Mouse (Mus musculus) cerebellum, adult 9-10 months (tissue): ENCODE data around the gene Slc26a9.

Source experiments
- DNase-seq: peaks from one replicate; pipeline ENCODE4 v3.0.0; 2022

The Slc26a9 gene

DNA sequence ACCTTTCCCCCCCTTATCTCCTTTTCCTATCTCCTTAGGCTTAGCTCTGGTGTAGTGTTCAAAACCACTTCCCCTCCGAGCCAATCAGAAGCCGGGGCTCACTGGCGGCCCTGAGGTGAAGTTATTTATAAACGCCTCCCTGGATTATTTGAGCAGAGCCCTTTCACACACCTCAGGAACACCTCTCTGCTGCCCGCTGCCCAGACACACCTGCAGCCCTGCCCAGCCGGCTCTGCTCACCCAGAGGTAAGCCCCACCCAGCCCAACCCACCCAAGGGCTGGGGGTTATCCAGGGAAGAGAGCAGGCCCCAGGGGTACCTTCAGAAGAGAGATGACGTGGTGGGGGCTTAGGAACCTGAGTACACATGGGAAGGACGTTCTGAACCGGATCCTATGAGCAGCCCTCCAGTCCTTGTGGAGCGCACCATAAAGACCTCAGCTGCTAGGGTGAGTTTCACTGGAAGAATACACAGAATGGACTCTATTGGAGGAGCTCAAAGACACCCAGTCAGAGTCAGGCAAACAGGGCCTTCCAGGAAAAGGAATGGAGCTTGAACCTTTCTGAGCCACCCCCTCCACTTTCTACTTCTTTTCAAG, at the start of gene Slc26a9:
Gene Slc26a9, plus strand, starts transcription at position 155 of the 597 bp plus-strand sequence.
- DNase-seq, result no peak

DNA sequence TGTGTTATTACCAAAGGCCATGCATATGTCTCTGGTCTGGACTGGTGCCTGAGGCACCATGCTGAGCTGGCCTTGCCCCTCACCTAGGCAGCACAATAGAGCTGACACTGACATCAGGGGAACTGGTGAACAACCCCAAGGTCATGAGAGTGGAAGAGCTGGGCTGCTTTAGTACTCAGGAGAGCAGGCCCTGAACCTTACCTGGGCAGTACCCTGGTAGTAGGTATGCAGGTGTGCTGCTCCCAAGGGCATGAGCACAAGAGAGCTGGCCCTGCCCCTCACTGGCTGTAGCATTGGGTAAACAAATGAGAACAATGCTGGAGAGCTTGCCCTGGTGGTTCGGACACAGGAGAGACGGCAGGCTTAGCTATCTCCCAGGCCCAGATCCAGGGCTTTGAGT, 48.5 kb upstream of the Slc26a9 start:
- no peak for DNase-seq

DNA sequence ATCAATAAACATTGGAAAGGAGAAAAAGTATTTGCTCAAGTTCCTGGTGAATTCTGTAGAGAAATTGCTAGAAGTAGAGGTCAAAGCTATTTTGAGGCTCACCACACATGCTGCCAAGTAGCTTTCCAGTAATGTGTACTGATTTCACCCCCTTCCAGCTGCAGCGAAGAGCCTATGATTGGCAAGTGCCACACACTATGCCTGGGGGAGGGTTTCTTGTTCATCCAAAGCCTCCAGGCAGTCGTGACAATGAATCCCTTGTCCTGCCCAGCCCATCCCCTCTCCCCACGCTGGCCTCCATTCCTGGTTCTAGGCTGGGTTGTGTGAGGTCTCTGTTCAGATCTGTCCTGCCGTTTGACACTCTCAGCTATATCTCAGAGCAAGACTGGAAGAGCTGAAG, 47.5 kb upstream of the Slc26a9 start:
- DNase-seq, result peak; percentile 10

DNA sequence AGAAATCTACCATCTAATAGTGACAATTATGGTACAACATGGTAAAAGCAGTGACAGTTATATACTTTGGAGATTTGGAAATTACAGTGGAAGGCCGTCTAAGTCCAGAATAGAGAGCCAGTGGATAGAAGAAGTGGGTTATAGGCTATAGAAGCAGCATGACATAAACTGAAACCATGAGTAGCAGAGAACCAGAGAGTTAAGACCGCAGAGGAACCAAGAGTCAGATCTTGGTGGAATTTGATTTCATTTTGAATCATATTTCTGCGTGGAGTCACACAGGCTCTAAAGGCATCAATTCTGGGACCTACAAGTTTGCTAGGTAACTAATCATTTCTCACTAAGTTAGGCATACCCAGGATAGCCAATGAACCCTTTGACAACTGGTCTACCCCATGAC, 45.1 kb upstream of the Slc26a9 start:
- no peak for DNase-seq

DNA sequence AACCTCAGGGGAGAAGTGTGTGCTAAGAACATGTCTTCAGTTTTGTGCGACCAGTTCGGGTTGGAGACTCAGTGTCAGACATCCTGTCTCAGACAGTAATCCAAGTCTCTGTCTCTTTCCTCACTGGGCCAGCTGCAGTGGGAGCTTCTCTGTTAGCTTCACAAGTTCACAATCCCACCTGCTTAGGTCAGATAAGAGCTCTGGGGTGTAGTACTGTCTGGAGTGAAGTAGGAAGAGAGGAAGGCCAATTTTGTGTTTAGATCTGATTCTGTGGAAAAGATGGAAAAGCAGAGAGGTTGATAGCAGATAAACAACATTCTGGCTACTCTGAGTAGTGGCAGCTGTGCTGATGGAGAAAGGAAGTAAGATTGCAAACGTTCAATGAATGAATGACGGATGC, 44.2 kb upstream of the Slc26a9 start:
- DNase-seq, result no peak

DNA sequence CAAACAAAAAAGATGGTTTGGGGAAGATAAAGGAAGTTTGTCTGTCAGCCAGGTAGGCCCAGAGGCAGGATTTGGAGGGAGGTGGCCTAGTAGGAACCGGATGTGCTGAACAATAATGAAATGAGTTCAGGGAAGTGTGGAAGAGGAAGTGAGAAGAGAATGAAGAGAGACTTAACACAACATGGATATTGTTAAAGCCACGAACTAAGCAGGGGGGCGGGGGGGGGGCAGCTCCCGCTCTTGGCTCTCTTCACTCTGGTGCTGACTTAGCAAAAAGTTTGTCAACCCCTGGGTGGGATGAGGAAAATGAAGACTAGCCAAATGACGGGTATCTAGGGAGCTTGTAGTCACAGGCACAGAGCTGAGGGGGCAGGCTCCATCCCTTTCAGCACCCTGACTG, 43.4 kb upstream of the Slc26a9 start:
- no peak for DNase-seq

DNA sequence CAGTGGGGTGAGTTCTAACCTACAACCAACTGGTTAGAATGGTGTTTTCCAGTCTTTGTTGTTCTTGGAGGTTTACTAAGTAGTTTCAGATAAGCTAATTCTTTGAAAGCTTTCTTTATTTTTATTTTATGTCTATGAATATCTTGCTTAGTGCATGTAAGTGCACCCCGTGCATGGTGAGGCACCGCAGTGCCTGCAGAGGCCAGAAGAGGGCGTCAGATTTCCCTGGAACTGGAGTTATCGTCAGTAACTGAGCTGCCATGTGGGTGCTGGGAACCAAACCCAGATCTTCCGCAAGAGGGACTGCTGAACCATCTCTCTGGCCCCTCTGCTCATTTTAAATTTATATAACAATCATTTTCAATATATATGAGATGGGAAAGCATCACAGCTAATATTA, 42.4 kb upstream of the Slc26a9 start:
- DNase-seq, result no peak

DNA sequence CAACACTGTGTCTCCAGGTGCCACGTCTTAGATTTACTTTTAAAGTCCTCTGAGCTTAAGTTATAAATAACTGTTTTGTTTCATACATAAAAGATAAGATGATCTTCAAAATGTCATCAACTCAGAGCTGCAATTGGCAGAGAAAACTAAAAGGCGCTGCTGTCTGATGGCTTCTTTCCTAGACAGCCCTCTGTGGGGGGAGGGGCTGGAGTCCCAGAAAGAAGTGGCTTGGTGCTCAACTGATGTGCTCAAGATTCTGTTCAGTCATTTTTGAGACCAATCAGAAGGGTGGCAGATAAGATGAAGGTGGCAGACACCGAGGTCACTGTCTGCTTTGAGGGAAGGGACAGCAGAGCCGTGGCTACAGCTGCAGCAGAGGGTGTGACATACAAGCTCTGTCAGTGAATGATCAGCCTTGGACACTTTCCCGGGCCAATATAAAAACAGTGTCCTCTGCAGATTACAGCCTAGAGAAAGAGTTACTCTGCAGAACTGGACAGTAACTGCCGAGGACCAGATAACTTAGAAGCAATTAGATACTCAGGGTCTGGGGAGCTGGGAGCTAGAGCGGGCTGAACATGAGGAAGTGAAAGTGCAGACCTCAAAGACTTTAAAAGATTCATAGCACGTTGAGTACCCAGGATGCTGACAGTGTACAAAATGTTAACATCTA, 41.6 kb upstream of the Slc26a9 start:
- no peak for DNase-seq

DNA sequence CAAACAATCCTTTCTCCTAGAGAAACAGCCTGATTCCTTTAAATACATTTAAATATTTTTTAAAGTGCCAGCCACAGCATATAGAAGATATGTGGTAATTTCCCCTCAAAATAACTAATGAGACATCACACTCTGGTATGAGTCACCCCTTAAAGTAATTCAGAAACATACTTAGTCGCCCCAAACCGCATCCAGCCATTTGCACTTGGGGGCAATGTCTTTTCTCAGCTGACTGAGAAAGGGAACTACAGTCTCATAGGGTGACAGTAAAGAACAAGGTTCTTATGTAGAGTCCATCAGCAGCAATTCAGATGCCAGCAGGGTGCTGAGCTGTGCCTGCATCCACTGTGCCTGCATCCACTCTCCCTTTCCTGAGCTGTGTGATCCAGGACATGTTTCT, 40.3 kb upstream of the Slc26a9 start:
- DNase-seq, result no peak

DNA sequence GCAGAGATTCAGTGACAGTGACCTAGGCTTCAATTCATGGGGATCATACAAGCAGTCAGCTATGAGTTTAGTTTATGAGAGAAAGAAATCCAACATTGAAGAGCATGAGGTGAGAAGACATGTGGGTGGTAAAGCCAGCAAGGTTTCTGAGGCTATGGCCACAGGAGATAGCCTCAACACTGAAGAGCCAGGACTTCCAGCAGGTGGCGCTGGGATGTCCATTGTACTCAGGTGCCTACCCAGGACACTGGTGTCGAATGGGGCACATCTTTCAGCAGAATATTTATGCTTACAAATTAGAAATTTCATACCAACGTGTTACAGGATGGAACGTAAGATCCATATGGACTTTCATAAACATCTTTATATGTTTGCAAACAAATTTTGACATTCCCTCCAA, 35.5 kb upstream of the Slc26a9 start:
- DNase-seq, result peak; percentile 73

DNA sequence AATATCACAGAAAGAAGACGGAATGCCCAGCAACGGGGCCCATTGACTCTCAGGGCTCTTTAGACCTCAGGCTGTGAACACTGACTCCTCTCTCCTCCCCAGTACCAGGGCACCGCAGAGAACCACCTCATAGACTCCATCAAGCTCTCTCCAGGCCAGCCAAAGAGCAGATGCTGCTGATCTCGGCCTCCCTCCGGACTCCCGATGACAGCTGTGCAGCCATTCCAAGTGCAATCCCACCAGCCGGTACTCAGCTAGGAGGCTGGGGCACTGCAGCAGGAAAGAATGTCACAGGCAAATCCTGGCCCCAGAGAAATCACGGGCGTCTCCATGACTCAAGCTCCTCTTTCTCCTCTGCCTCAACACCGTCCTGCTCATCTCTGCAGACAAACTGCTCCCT, 32.3 kb upstream of the Slc26a9 start:
- DNase-seq, result no peak

DNA sequence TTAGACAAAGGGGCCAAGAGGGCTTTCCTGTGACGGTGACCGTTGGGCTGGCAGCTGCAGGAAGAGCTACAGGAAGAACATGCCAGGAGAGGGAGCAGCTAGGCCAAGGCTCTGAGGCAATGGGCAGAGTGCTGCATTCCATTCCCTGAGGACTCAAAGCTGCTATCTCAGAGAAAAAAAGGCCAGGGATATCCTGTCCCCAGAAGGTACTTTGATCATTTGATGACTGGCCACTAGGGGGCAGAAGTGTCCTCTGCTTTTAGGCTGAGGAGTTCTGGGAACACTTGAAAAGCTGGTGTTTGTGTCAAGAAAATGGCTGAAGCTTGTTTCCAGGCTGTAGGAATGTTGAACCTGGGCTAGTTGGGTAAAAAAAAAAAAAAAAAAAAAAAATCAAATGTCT, 31.4 kb upstream of the Slc26a9 start:
- peak; percentile 87 for DNase-seq

DNA sequence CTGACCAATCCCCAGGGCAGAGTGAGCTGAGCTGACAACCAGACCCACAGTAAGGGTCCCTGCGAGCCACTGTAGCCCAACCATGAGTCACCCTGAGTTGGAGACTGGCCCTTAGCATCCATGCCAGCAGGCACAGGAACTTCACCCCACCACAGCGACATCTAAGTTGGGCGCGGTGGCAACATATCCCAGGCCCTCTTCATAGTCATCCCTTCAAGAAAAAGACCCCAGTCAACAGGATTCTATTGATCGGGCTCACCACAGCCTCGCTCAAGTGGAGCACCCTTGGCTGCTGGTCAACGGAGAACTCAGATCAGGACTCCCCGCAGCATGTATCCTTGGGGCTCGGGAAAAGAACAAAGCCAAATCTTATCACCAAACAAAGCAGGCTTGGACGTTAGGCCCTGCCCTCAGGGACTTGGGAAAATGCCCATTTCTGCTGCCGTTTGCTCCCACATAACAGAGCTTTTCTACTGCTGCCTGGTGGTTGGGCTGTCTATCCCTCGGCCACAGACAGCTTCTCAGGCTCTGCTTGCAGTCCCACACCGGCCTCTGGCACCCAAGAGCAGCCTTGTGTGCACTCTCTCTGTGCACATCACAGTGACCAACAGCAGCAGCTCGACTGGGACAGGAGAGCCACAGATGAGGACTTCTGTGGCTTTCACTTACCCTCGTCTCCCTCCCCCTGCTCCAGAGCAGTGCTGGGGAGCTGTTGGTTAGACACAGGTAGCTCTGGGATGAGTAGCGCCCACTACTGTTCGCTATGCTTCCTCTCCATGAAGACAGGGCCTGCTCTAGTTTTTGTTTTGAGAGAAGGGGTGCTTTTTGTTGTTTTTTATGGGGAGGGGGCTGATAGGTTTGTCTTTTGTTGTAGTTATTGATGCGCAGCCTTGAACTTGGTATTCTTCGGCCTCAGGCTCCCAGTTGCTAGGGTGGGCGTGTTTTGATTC, 29.2 kb upstream of the Slc26a9 start:
- no peak for DNase-seq

DNA sequence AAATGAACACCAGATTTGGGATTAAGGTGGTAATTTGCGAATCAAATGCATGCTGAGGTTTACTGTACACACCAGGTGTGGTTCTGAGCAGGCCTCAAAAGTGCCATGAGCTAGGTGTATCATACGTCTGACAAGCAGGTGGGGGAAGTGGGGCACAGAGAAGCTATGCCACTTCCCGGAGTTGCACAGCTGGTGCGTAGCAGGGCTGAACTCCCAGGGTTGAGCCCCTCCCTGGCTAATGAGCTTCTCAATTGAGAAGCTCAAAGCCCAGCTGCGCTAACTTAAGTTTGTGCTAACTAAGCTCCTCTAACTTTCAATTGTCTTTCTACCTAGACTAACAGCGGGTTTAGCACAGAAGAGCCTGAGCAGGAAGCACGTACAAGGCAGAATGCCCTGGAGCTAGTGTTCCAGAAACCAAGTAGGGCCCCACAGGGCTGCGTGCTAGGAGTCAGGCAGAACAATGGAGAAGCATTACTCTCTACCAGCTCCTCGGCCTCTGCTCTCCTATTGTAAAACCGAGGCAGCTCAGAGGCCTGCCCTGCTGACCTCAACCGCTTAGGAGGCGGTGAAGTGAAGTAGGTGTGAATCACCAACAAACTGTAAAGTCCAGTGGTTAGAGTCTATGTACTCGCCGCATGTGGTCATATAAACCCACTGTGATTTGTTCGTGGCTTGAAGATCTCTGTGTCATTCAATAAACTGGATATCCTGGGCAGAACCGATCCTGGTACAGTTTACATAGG, 24.7 kb upstream of the Slc26a9 start:
- DNase-seq, result no peak

DNA sequence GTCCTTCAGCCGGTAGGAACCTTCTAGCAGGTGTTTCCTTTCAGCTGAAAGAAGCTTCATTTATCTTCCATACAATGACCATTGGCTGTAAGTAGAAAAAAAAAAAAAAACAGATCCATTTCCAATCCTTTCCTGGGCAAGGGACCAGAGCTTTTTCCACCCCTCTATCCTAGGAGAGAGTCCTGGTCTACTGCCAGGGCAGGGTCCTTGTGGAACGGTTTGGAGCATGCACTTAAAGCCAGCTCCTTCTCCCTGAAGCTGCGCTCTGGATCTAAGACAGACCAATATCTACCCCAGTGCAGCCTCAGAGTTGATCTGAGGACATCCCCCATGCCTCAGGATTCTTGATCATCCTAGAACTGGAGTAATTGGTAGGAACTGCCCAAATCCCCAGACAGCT, 21.8 kb upstream of the Slc26a9 start:
- DNase-seq, result no peak

DNA sequence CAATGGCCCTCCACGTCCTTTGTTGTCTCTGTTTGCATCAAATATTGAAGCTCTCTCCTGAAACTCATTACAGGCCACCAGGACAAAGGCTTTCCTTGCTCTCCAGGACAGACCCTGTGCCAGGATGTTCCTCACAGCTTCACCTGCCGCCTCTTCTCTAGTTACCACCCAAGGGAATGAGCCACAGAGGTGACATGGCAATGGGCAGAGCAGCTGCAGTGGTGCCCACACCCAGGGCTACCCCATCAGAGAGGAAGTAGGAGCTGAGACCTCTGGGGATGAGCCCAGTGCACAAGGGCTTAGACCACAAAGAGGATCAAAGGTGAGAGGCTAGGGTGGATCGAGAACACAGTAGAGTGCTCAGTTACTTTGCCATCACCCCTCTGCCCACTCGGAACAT, 20.3 kb upstream of the Slc26a9 start:
- no peak for DNase-seq

DNA sequence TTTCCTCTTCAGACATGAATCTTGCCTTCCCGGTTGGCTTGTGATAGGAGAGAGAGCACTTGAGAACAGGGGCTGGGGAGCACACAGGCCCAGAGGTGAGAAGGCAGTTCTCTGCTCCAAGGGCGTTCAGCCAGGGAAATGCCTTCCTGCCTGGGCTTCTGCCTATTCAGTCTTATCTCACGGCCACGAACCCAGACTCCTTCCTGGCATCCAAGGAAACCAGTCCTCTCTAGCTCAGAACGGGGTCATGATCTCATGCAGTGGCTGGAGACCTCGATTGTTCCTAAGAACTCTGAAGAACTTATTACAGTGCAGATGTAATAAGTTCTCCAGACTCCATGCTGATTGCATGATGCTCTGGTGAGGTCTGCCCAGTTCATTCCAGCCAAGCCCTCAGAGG, 17.2 kb upstream of the Slc26a9 start:
- DNase-seq, result no peak

DNA sequence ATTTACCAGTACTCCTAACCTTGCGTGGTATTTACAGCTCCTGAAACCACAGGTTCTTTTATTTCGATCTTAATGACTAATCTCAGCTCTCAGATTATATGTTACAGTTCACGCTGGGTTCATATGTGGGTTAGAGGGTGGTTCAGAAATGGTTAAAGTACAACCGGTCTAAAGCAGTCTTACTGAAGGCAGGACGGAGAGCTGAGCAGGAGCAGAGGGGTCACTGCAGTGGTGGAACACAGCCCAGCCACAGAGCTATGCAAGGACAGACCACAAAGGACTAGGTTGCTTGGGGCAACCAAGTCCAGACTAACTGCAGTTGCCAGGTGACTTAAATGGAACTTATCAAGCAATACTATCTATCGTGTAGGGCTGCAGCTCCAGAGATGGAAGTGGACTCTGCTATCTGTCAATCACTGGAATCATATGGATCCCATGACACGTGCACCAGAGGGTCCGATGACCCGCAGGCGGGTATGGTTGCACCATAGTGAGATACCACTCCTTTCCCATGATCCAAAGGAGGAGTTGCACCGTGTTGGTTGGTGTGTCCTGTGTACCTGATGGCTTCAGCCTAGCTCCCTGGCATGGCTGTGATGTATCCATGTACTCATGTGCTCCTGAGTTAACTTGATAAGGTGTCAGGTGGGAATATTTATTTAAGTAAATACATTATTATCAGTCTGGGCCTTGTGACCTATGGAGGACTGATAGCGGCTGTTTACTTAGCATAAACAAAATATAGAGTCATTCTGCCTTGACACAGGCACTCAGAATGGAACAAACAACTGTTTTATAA, 13.0 kb upstream of the Slc26a9 start:
- no peak for DNase-seq

DNA sequence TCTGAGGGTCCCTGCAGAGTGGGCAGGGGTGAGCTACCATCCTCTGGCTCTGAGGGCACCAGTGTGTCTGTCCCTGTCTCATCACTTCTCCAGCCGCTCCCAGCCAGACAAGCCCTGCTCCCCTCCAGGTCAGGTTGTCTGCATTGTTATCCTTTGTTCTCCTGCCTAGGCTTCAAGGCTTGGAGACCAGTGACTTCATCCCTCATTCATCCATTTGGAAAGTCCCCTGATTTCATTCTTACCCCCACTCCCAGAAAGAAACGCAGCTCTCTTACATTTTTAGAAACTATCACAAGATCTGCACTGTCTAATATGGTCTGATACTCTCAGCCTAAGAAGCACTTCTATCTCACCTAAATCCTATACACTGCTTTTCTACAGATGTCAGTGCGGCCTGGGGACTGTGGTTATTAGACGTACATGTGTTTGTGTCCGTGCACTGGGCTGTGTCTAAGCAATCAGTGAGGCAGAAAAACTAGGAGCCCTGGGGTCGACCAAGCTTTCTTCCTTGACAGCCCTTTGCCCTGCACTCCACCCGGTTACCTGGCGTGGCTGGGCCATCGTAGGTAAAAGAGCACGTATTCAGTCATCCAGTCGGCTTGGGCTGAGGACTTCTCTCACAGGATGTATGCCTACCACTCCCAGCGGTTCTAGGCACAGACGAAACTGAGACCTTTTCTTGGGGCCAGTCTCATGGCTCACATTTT, 10.2 kb upstream of the Slc26a9 start:
- DNase-seq, result no peak

DNA sequence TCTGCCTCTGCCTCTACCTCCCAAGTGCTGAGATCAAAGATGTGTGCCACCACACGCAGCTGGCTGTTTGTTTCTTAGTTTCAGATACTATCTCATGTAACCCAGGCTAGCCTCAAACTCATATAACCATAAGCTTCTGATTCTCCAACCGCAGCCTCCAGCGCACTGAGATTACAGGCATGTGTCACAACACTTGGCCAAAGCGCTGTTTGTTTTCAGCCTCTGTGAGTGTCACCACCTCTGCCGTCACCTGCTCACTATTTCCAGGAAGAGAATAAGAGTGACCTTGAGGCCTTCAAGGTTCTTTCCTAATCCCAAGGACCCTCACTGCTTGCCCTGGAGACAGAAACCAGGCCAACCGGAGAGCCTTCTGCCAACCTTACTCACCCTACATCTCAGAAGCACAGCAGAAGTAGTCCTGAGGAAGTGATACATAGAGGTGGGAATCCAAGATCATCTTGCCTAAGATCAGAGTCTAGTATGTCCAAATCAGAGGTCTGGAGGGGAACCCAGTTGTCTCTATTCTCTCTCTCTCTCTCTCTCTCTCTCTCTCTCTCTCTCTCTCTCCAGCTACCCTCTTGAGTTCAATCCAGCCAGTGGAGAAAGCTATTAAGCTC, 9.1 kb upstream of the Slc26a9 start:
- DNase-seq, result no peak

DNA sequence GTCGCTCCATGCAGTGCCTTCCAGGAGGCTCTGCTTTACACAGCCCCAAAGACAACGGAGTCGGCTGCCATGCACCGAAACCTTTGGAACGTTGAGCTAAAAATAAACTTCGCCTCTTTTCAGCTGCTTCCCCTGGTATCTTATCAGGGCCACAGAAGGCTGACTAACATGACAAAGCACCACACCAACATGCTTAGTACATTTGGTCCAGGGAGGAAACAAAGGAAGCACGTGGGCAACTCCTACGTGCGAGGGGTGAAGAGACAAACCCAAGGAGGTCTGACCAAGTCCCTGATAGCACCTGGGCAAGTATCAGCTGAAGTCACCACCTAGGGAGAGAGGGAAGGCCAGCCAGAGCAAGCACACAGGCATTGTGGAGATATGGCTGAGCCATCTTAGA, 7.3 kb upstream of the Slc26a9 start:
- DNase-seq, result no peak
